Mouse (Mus musculus) megakaryocyte progenitor cell, adult 5-6 weeks (primary cell): ENCODE measurements around the gene Amn1. TPM values are rescaled to one million over a fixed set of nuclear protein-coding genes. Genes with fewer than 3 reads are reported as not detected.
"Not testable (repeated sequence)": the region's sequence is repeated elsewhere in the genome, so short reads cannot be mapped to it uniquely, and the experiment has no call there.

Experiments used
- ATAC-seq: replicated peaks from 2 replicates; pipeline ENCODE4 v1.8.0; 2016; ENCODE audit warnings: mild to moderate bottlenecking, moderate TSS enrichment, inconsistent platforms; ENCODE audit not compliant: poor library complexity
- total RNA-seq, 2 experiments: library from RNA; stranded (forward) in 1 of 2; stranded (reverse) in 1 of 2; fragments of 157-497, 149-512 nt in 1 of 2; fragments of 200-1000 nt in 1 of 2; gene quantifications; 2 replicates each; pipeline versions ENCODE4 v1.2.3 to v1.2.4; 2015 to 2017

The Amn1 gene
- total RNA-seq, 2 experiments from 2014 or later, result 9.5 to 11.9 TPM

DNA sequence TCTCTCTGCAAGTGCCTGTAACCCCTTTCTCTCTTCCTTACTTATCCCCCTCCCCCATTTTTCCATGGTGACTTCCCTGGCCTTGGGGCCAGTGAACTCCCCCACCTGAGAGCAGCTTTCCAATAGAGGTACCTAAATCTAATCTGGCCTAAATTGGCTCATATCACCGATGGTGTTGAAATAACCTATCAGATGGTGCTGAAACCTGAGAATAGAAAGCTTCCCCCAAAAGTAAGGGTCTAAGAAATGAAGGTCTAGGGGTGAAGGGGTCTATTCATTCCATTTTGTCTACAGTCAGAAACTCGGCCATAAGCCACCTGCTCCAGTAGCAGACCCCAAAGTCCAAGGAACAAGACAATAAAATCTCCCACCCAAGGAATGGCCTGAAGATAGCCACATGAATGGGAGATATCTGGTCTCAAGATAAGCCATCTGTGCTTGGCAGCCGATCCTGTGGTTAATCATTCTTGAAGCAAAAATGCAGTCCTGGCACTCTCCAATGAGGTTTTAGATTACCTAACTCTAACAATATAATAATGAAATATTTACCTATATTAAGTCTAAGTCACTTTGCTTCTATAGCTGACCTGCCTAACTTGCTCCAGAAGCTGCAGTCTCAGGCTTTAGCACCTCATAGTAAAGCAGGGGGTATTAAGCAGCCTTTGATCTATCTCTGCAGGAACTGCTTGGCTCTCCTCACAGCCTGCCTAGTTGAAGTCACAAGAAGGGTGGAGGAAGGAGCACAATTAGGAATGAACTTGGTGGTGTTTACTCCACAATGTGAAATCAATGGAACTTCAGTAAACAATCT, 33.3 kb downstream of the Amn1 start:
- peak; percentile 75 for ATAC-seq

DNA sequence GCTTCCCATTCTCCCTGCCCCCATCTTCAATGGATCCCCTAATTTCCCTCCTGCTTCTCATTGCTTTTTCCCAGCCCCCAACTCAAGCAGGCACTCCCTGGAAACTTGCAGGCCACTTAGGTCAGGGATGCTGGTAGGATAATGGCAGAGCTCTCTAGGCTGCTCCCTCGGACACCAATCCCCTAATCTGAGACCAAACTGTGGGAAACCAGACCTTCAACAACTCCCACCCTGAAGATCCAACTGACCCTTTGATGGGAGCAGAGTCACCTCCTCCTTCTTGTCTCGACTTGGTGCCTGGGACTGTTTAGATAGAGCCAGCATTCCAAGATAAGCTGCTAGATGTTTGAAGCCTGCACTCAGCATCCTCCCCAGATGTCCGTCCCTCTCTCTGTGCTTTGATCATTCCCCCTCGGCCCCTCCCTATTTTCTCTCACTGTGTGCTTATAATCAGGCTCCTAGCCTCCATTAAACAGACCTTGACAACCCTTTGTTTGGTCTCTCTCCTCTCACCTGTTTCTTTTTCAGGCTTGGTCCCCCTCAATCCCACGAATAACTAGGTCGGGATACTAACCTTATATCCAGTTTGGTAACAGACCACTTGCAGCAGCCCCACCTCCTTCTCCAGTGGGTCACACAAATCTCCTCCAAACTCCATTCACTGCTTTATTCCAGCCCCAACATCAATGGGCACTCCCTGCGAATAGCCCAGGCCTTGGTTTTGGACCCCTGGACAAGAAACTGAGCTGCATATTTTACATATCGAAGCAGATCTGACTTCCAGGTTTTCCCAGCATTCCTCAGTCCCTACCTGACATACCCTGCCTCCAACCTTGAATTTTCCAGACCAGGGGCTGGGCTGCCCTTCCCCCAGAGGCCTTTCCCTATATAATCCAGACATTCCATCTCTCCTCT, 34.1 kb downstream of the Amn1 start:
- no peak for ATAC-seq

DNA sequence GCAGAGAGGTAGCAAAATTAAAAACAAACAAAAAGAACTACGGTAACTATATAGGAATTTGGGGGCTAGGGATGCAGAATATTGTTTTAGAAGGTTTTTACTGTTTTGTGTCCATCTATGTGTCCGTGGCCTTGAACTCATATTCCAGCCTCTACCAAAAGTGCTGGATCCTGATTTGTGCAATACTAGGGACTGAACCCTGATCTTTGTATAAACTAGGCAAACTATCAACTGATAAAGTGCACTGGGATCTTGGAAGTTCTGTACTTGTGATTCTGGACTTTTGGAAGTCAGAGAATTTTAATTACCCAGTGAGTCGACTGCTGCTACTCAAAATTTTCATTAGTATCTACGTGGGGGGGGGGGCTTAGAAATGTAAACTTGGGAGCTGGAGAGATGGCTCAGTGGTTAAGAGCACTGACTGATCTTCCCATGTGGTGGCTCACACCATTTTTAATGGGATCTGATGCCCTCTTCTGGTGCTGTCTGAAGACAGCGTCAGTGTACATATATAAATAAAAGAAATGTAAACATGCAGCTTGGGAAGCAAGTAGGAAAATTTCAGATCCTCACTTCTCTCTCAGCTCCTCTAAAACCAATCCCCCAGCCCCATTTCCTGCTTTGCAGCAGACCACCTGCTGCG, 34.9 kb downstream of the Amn1 start:
- no peak for ATAC-seq

DNA sequence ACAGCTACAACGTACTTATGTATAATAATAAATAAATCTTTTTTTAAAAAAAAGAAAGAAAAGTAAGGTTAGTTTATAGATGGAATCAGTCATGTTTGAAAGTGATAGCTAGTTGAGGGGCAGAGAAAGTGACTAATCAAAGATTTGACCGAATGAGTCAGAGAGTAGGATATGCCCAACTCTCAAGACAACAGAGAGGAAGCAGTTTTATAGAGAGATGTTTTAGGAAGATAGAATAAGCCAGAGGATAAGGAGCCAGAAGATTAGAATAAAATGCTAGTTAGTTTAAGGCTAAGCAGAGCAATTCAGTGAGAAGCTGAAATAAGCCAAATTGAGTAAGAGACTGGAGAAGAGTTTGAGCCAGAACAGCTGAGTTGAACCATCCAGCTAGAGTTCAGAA, 36.4 kb downstream of the Amn1 start:
- no peak for ATAC-seq

DNA sequence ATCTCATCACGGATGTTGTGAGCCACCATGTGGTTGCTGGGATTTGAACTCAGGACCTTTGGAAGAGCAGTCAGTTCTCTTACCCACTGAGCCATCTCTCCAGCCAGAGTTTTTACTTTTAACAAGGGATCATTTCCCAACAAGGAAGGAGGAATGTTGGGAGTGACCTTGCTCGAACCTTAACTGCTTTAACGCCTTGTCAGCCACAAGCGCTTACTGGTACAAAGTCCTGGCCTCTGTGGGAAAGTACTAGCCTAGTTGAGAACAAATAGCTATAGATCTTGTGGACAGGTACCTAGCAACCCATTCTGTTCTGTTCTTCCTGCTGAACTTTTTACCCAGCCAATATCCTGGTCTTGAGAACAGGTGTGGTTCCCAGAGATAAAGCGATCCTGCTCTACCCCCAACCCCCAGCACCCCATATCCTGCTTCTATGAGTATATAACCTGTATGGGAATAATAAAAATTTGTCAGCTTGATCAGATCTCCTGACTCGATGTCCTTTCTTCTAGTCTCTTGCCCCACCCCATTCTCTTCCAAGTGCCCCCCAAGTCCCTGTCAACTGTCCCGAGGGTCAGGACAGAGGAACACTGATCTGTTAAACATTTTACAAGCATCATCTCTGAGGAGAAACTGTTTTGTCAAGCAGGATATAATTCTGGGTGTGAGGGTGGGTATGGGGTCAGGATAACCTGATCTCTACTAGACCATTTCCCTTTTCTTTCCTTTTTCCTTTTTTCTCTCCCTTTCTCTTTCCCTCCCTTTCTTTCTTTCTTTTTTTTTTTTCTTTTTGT, 39.9 kb downstream of the Amn1 start:
- ATAC-seq, result no peak

DNA sequence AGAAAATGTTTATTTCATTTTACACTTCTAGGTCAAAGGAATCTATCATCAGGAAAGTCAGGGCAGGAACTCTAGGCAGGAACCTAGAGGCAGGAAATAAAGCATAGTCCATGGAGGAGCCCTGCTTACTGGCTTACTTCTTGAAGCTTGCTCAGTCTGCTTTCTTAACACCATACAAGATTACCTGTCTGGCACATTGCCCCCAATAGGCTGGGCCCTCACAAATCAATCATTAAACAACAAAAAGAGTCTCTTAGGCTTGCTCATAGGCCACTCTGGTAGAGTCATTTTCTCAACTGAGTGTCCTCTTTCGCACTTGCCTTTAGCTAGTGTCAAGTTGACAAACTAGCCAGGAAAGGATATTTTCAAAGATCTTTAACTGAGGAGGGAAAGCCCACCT, 43.4 kb downstream of the Amn1 start:
- ATAC-seq, result no peak

DNA sequence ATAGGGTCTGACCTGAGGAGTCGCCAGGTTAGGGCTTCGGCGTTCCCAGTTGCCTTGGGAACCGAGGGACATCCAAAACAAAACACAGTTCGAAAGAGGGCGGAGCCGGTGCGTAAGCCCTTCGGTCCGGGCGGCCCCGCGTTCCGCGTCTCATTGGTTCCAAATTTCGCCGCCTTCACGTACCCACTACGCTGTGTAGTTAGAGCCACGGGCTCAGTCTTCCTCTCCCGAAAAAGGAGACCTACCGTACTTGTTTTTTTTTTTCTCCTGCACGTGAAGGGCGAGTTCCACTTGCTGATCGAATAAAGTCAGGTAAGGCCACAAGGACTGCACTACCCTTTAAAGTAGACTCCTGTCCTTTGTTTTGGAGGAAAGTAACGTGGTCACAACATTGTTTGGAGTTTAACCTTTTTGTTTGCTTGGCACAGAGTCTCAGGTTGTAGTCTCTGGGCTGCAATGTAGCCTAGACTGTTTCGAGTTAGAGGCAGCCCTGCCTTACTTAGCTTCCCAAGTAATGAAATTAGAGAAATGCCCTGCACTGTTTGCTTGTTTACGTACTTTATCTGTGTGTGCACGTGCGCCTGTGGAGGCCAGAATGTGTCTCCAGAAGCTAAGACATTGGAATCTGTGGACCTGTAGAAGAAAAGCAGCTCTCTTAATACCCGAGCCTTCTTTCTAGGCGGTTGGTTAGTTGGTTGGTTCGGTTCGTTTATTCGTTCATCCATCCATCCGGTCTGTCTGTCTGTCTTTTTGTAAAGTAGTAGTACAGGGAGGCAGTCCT, 46.9 kb downstream of the Amn1 start:
- ATAC-seq, result peak; percentile 93

DNA sequence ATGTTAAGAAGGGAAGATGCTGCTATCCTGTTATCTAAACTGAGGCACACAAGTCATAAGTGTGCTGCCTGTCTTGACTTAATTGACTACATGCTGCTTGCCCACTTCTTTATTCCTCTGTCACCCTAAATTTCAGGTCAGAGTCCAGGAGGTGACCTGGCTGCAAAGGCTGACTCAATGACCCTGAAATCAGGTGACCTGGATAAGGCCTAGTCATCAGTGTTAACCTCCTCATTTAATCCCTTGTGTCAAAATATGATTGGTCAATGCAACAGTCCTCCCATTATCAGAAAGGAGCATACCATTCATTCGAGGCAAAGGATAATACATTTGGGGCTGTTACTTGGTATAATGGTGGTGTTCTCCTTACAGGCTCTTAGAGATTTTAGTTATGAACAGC, 49.0 kb downstream of the Amn1 start, which contains the start of gene Etfbkmt:
Gene Etfbkmt, plus strand, starts transcription at position 379 of the 400 bp plus-strand sequence.
- no peak for ATAC-seq

DNA sequence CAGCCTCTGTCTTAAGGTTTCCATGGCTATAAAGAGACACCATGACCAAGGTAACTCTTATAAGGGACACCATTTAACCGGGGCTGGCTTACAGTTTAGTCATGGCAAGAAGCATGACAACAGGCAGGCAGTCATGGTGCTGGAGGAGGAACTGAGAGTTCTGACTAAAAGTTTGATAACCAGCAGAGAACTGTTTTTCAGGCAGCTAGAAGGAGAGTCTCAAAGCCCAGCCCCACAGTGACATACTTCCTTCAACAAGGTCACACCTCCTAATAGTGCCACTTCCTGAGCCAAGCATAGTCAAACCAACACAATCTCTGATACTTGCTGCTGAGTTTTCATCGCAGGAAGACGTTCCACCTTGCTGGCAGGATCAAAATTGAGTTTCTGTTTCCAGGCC, 49.5 kb downstream of the Amn1 start:
- ATAC-seq, result no peak

DNA sequence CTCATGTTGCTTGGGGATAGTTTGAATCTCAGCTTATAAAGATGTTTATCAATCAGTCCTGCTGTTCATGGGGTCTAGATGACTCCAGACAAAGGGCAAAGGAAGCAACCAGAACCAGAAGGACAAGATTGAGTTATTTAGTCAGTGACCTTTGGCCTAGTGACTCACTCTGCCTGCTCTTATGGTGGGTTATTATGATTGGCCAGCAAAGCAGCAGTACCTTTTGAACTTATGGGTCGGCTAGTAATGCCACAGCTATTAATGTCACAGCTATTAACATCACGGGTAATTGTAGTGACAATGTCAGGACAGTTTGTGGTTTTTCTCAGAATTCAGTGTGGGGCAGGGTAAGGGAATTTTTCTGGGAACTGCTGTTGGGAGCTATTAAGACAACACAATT, 50.6 kb downstream of the Amn1 start:
- ATAC-seq, result no peak

DNA sequence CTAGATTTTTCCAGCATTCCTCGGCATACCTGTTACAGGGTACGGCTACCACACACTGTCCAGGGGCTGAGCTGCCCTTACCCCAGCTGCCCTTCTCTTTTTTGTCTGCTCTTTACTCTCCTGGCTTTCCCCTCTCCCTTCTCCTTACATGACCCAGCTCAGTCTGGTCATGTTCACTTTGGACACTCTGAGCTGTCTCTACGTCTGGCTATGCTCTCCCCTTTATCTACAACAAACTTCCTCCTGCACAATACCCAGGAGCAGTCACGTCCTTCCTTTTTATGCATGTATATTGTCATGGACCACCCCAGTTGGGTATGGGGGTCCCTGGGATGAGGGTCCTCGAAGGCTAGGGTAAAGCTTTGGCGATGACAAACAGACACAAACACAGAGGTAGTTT, 52.9 kb downstream of the Amn1 start:
- ATAC-seq, result no peak

DNA sequence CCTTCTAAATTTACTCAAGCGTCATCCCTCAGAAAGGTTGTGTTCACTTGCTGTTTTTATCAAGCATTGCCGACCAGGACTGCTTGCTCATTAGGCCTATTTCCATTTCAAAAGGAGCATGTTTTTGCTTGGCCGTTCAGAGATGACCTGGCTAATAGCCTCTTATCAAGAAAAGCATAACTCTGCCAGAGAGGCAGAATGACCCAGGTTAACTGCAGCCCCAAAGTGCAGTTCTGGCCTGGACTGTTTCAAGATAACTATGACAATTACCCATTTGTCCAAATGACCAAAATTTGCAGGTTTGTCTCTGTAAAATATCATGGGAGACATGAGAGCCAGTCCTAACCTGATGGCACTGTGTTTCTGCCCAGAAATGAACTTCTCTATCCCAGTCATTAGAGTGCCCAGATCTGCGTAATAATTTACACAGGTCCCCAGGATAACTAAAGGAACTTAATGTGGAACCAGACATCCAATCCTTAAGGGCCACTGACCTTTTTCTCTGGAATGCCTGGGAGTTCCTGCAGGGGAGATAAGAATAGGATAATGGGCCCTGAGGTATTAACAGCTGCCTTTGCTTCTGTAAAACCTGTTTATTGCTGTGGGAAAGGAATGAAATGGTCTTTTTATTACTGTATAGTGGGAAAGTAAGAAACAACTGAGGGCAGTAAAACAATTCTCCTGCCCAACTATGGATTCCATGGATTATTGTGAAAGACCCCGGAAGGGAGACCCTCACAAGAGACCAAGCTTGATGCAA, 53.9 kb downstream of the Amn1 start:
- no peak for ATAC-seq

DNA sequence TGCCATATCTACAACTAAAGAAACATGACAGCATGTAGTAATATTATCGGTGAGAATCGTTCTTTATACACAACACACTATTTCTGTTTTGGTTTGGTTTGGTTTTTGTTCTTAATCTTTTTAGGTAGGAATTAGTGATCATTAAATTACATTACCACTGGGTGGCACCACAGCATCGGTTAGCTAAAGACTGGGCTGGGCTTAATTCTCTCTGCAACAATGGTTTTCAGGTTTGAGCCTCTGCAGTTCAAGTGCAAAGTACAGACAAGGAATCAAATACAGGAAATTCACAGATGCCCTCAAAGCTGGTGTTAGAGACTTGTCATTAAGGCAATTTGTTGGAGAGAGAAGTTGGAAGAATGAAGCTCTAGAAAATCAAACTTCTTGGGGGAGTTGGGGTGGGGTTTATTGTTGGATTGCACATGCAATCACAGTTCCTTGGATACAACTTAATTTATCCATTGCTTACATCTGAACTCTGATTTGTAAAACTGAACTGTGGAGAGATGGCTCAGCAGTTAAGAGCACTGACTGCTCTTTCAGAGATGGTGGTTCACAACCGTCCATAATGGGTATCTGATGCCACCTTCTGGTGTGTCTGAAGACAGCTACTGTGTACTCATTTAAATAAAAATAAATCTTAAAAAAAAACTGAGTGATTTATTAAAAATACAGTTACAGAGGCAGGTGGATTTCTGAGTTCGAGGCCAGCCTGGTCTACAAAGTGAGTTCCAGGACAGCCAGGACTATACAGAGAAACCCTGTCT, 56.0 kb downstream of the Amn1 start:
- peak; percentile 99 for ATAC-seq

DNA sequence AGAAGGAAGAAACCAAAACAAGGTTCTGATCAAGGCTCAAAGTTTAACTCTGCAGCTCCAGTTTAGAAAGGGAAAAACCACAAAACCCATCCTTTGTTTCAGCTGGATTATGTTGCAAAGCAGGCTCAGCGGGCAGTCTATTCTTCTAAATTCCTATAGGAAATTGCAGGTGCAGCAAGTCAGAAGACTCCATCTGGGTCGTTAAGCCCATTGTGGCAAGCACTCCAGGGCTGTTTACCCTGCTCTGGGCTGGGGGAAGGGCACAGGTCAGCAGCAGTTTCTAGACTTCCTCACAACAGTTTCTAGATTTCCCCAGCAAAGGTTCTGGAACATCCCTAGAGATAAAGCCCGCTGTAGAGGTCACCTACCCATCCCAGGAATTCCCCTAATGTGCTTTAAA, 57.4 kb downstream of the Amn1 start:
- ATAC-seq, result no peak

DNA sequence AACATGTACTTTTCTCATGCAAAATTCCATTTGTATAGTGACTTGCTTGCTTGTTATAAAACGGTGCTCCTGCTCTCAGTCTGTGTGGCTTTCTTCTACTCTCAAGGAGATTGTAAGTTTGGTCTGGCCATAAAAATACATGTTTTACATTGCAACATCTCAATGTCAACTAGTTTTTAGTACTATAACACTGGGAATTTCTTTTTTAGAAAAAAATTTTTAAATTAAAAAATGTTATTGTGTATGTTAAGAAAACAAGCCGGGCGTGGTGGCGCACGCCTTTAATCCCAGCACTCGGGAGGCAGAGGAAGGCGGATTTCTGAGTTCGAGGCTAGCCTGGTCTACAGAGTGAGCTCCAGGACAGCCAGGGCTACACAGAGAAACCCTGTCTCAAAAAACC, 58.6 kb downstream of the Amn1 start, which contains the start of gene Gm10203:
Gene Gm10203, plus strand, starts transcription at position 301 of the 400 bp plus-strand sequence.
- ATAC-seq, result not testable (repeated sequence)

DNA sequence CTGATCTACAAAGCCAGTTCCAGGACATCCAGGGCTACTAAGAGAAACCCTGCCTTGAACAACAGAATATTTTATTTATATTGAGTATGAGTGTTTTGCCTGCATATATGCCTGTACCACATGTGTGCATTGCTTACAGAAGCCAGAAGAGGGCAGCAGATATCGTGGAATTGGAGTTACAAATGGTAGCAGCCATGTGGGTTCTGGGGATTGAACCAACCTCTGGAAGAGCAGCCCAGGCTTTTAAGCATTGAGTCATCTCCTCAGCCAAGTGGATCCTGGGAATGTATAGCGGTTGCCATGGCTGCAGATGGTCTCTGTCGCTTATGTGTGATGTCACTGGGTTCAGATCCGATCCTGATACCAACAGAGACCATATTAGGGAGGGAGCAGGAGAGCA, 61.8 kb downstream of the Amn1 start:
- ATAC-seq, result peak; percentile 99

DNA sequence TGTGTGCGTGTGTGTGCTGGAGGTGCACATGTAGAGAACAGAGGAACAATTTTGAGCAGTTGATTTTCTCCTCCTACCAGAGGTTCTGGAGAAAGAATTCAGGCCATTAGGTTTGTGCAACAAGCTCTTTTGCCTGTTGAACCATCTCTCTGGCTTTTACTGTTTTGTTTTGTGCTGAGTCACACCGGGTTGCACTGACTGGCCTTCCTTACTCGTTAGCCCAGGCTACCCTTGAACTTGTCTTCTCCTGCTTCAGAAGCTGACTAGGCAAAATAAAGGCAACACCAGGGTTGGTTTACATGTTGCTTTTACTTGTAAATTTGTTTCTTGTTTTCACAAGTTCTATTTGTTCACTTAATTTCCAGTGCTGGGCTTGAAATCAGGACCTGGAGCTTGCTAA, 65.5 kb downstream of the Amn1 start:
- ATAC-seq, result no peak

DNA sequence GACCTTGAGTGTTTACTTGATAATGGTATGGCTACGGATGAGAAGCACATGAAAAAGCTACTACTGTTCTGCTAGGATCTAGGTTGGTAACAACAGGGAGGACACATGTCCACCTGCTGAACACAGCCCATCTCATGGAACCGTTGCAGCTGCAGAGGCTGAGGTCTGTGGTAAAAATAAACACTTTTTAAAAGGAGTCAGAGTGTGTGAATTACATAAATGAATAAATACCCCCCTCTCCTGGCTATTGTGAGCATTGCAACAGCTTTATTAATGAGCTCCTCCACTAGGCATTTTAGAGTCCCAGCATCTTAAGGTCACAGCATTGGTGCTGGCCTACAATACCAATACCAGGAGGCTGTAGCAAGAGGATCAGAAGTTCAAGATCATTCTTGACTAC, 68.7 kb downstream of the Amn1 start:
- peak; percentile 97 for ATAC-seq
